Mouse (Mus musculus): Measurements from ENCODE around the gene Hhat.

GRCm38 (mm10) chr1:192647361-192647760 is 123.7 kb downstream of the Hhat start:
- TF ChIP-seq GATA1 (IDR thresholded peaks at IDR 0.05; ENCODE audit: borderline replicate concordance, low read length) (no peak), CTCF (IDR thresholded peaks at IDR 0.05; ENCODE audit: low read depth, low read length) (no peak)

Measured in G1E (cell line).